Mouse (Mus musculus) G1E (cell line): Measurements from ENCODE around the gene Atp13a3.

ENCODE experiments used
- CTCF ChIP-seq: IDR thresholded peaks from 2 replicates; pipeline ENCODE4 v1.5.1; 2012; ENCODE audit warnings: low read depth, low read length, inconsistent platforms, mixed read lengths
- GATA1 ChIP-seq: IDR thresholded peaks from 2 replicates; pipeline ENCODE4 v1.6.1; 2012; ENCODE audit warnings: borderline replicate concordance, low read length, inconsistent platforms, mixed read lengths
- GATA2 ChIP-seq: IDR thresholded peaks from 2 replicates; pipeline ENCODE4 v1.6.1; 2012; ENCODE audit warnings: low read depth, low read length, inconsistent platforms, borderline replicate concordance
- TAL1 ChIP-seq: conservative IDR thresholded peaks from 2 replicates; pipeline ENCODE4 v1.6.1; 2012; ENCODE audit warnings: low read depth, low read length, inconsistent platforms, mixed read lengths

DNA sequence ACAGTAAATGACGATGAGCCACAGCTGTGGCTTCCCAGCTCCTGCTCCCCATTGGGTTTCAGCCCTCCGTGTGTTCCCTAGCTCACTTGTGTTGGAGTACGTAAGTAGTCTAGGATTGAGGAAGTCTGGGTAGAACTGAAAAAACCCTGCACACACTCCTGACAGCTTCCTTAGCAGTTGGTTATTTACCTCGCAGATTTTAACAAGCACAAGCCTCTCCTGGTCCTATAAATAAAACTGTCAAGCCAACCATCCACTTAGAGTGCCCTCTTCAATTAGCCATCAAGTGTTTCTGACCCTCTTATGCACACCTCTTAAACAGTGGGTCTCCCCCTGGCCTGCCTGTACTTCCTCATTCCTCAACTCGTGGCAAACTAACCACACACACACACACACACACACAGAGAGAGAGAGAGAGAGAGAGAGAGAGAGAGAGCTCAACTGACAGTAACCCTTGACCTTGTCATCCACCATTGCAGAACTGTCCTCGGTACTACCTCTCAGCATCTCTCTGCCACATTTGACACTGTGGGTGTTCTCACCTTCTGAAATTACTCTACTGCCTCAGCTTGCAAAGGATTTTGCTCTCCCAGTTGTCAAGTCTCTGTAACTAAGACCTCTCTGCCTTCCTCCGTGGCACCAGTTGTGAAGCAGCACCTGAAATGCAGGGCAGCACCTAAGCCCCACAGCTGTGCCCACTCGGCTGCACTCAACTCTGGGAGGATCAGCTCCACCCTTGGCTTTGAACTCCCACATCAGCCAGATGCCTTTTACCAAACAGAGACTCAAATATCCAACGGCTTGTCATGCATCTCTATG, 15.7 kb downstream of the Atp13a3 start:
- TF ChIP-seq CTCF, result no peak
- no peak for TF ChIP-seq GATA1
- no peak for TF ChIP-seq TAL1
- TF ChIP-seq GATA2, result no peak
